Mouse (Mus musculus) liver, embryonic 15.5 days (tissue): ENCODE data around the gene Pip5k1b. TPM values are rescaled to one million over a fixed set of nuclear protein-coding genes. Genes with fewer than 3 reads are reported as not detected.

Experiments
- ATAC-seq: fragments of 200-750 bp; cut with Nextera tagmentation; 2 replicates; pipeline ENCODE4 v1.8.0; 2017; ENCODE audit warnings: moderate number of reproducible peaks, mild to moderate bottlenecking, moderate library complexity; ENCODE audit not compliant: insufficient read depth
- H3K27ac ChIP-seq: fragments of 300-500 bp; sonication (generic); replicated peaks from 2 replicates; pipeline ENCODE4 v1.5.1; 2015; ENCODE audit warnings: mild to moderate bottlenecking, inconsistent platforms
- H3K27me3 ChIP-seq: fragments of 300-500 bp; sonication (generic); 2 replicates; pipeline ENCODE4 v1.6.1; 2015; ENCODE audit warnings: mild to moderate bottlenecking, inconsistent platforms
- H3K36me3 ChIP-seq: fragments of 300-500 bp; sonication (generic); replicated peaks from 2 replicates; pipeline ENCODE4 v1.6.1; 2015; ENCODE audit warnings: moderate library complexity, mild to moderate bottlenecking, inconsistent platforms
- H3K4me1 ChIP-seq: fragments of 300-500 bp; sonication (generic); replicated peaks from 2 replicates; pipeline ENCODE4 v1.6.1; 2015; ENCODE audit warnings: inconsistent platforms
- H3K4me2 ChIP-seq: fragments of 300-500 bp; sonication (generic); 2 replicates; pipeline ENCODE4 v1.6.1; 2015; ENCODE audit warnings: moderate library complexity, mild to moderate bottlenecking, inconsistent platforms
- H3K4me3 ChIP-seq: fragments of 300-500 bp; sonication (generic); replicated peaks from 2 replicates; pipeline ENCODE4 v1.5.1; 2015; ENCODE audit warnings: mild to moderate bottlenecking, inconsistent platforms
- H3K9ac ChIP-seq: fragments of 300-500 bp; sonication (generic); 2 replicates; pipeline ENCODE4 v1.6.1; 2015; ENCODE audit warnings: moderate library complexity, mild to moderate bottlenecking, inconsistent platforms
- H3K9me3 ChIP-seq: fragments of 300-500 bp; sonication (generic); replicated peaks from 2 replicates; pipeline ENCODE4 v1.6.1; 2016; ENCODE audit warnings: inconsistent platforms
- WGBS: fragments of 180-500 bp; shearing (Covaris S2); methylation state at CpG from one replicate; pipeline ENCODE4 v1.1.7; 2015; ENCODE audit warnings: mixed read lengths; ENCODE audit not compliant: insufficient replicate concordance; 5-methylcytosine and 5-hydroxymethylcytosine counted together
- polyA plus RNA-seq: library from polyadenylated mRNA; unstranded; fragments of >200 nt; fragmentation: Nextera tagmentation; extraction: Ambion mirVana; gene quantifications from 2 replicates; pipeline ENCODE4 v1.2.1, GENCODE M21; 2015

The Pip5k1b gene
- polyA plus RNA-seq, 1 experiment from 2014 or later, result 9.5 TPM

- Histone ChIP-seq H3K27ac (no peak overlapping the region), H3K4me1 (0 out of 2 replicates have a peak, but pooled peaks cover under 1% of the 10 kb centered on the region), H3K27me3 (no peaks in the 10 kb centered on the region), H3K9me3 (no peaks in the 10 kb centered on the region), H3K9ac (no peak overlapping the region), H3K36me3 (peaks cover 9% of the 10 kb centered on the region), H3K4me2 (no peak overlapping the region), H3K4me3 (no peak overlapping the region)
- 58% methylated on average over 4 of the region's 4 CpGs for WGBS
- ATAC-seq, result no peak
Measured at GRCm38 (mm10) chr19:24469216-24469615, 86.5 kb downstream of the Pip5k1b start.

- Histone ChIP-seq H3K36me3 (peaks cover 8% of the 10 kb centered on the region; the same call in 1 of the 2 replicates), H3K9ac (no peak overlapping the region), H3K27me3 (no peaks in the 10 kb centered on the region), H3K4me2 (no peak overlapping the region), H3K9me3 (no peaks in the 10 kb centered on the region), H3K27ac (no peak overlapping the region), H3K4me3 (no peak overlapping the region), H3K4me1 (no peaks in the 10 kb centered on the region)
- no peak for ATAC-seq
- WGBS, result 73% methylated on average over 3 of the region's 3 CpGs
Measured at GRCm38 (mm10) chr19:24468616-24469015, 87.1 kb downstream of the Pip5k1b start.

GRCm38 (mm10) chr19:24463011-24463410 lies 92.7 kb downstream of the Pip5k1b start:
- no peak overlapping the region for H3K4me2 ChIP-seq
- WGBS, result 67% methylated on average over 3 of the region's 3 CpGs
- no peak for ATAC-seq
- no peaks in the 10 kb centered on the region for H3K36me3 ChIP-seq
- no peak overlapping the region for H3K27ac ChIP-seq
- peaks cover 6% of the 10 kb centered on the region for H3K4me1 ChIP-seq
- no peaks in the 10 kb centered on the region for H3K27me3 ChIP-seq
- H3K9me3 ChIP-seq, result no peaks in the 10 kb centered on the region
- H3K9ac ChIP-seq, result no peak overlapping the region
- H3K4me3 ChIP-seq, result no peak overlapping the region

- Histone ChIP-seq H3K9me3 (no peaks in the 10 kb centered on the region), H3K9ac (no peak overlapping the region), H3K27ac (no peak overlapping the region), H3K27me3 (no peaks in the 10 kb centered on the region), H3K4me2 (no peak overlapping the region), H3K4me3 (no peak overlapping the region), H3K36me3 (no peaks in the 10 kb centered on the region), H3K4me1 (peaks cover 33% of the 10 kb centered on the region)
- 89% methylated on average over 6 of the region's 6 CpGs for WGBS
- no peak for ATAC-seq
Measured at GRCm38 (mm10) chr19:24456591-24457231, 99.0 kb downstream of the Pip5k1b start.

- Histone ChIP-seq H3K27me3 (no peaks in the 10 kb centered on the region), H3K4me3 (no peak overlapping the region), H3K36me3 (no peaks in the 10 kb centered on the region), H3K4me1 (peaks cover 32% of the 10 kb centered on the region), H3K27ac (no peak overlapping the region), H3K4me2 (no peak overlapping the region), H3K9me3 (no peaks in the 10 kb centered on the region), H3K9ac (no peak overlapping the region)
- WGBS, result 68% methylated on average over 6 of the region's 6 CpGs
- ATAC-seq, result no peak
Measured at GRCm38 (mm10) chr19:24455249-24455960, 100.3 kb downstream of the Pip5k1b start.

GRCm38 (mm10) chr19:24454451-24454850 lies 101.2 kb downstream of the Pip5k1b start:
- Histone ChIP-seq H3K27me3 (no peaks in the 10 kb centered on the region), H3K9ac (no peak overlapping the region), H3K27ac (no peak overlapping the region), H3K9me3 (no peaks in the 10 kb centered on the region), H3K36me3 (no peaks in the 10 kb centered on the region), H3K4me3 (no peak overlapping the region), H3K4me2 (no peak overlapping the region), H3K4me1 (peaks cover 32% of the 10 kb centered on the region)
- 45% methylated on average over 2 of the region's 2 CpGs for WGBS
- no peak for ATAC-seq

- H3K4me1 ChIP-seq, result peaks cover 32% of the 10 kb centered on the region
- H3K27me3 ChIP-seq, result no peaks in the 10 kb centered on the region
- no peak overlapping the region for H3K27ac ChIP-seq
- H3K36me3 ChIP-seq, result no peaks in the 10 kb centered on the region
- H3K9ac ChIP-seq, result no peak overlapping the region
- H3K4me2 ChIP-seq, result no peak overlapping the region
- ATAC-seq, result no peak
- no peaks in the 10 kb centered on the region for H3K9me3 ChIP-seq
- 82% methylated on average over 13 of the region's 13 CpGs for WGBS
- H3K4me3 ChIP-seq, result no peak overlapping the region
Measured at GRCm38 (mm10) chr19:24453379-24453778, 102.3 kb downstream of the Pip5k1b start.

- Histone ChIP-seq H3K4me2 (peak overlapping the region; percentile 18; the same call in 1 of the 2 replicates), H3K36me3 (no peaks in the 10 kb centered on the region), H3K27me3 (no peaks in the 10 kb centered on the region), H3K9ac (no peak overlapping the region), H3K9me3 (no peaks in the 10 kb centered on the region), H3K27ac (0 out of 2 replicates have a peak overlapping the region, but pooled peaks have one; percentile 33), H3K4me3 (no peak overlapping the region), H3K4me1 (peaks cover 32% of the 10 kb centered on the region)
- peak; percentile 82 for ATAC-seq
- WGBS, result 22% methylated on average over 3 of the region's 3 CpGs
Measured at GRCm38 (mm10) chr19:24452441-24452898, 103.2 kb downstream of the Pip5k1b start.

GRCm38 (mm10) chr19:24451626-24452025 lies 104.0 kb downstream of the Pip5k1b start:
- no peak for ATAC-seq
- Histone ChIP-seq H3K36me3 (no peaks in the 10 kb centered on the region), H3K4me1 (peaks cover 32% of the 10 kb centered on the region), H3K27me3 (no peaks in the 10 kb centered on the region), H3K9me3 (no peaks in the 10 kb centered on the region), H3K4me2 (no peak overlapping the region), H3K9ac (no peak overlapping the region), H3K27ac (no peak overlapping the region), H3K4me3 (no peak overlapping the region)
- WGBS, result 77% methylated on average over 3 of the region's 3 CpGs

- no peaks in the 10 kb centered on the region for H3K9me3 ChIP-seq
- no peak overlapping the region for H3K4me3 ChIP-seq
- H3K9ac ChIP-seq, result no peak overlapping the region
- H3K27me3 ChIP-seq, result no peaks in the 10 kb centered on the region
- no peaks in the 10 kb centered on the region for H3K36me3 ChIP-seq
- peaks cover 32% of the 10 kb centered on the region for H3K4me1 ChIP-seq
- ATAC-seq, result no peak
- H3K27ac ChIP-seq, result no peak overlapping the region
- WGBS, result 67% methylated on average over 8 of the region's 8 CpGs
- no peak overlapping the region for H3K4me2 ChIP-seq
Measured at GRCm38 (mm10) chr19:24450740-24451139, 104.9 kb downstream of the Pip5k1b start.

- no peak for ATAC-seq
- 63% methylated on average over 3 of the region's 3 CpGs for WGBS
- Histone ChIP-seq H3K9me3 (no peaks in the 10 kb centered on the region), H3K4me2 (no peak overlapping the region), H3K4me3 (no peak overlapping the region), H3K4me1 (0 out of 2 replicates have a peak, but pooled peaks cover 3% of the 10 kb centered on the region), H3K36me3 (no peaks in the 10 kb centered on the region; the same call in 1 of the 2 replicates), H3K27ac (no peak overlapping the region), H3K9ac (no peak overlapping the region), H3K27me3 (no peaks in the 10 kb centered on the region)
Measured at GRCm38 (mm10) chr19:24444322-24444721, 111.3 kb downstream of the Pip5k1b start.
